Mouse (Mus musculus) ES-E14 (cell line): Measurements from ENCODE around the gene Gdf7.

Source experiments
- CHD2 ChIP-seq: IDR thresholded peaks from 2 replicates; pipeline ENCODE4 v1.6.1; 2014; ENCODE audit warnings: mild to moderate bottlenecking, low read depth, low read length, inconsistent platforms
- MAFK ChIP-seq: IDR thresholded peaks from 2 replicates; pipeline ENCODE4 v1.6.1; 2014; ENCODE audit warnings: mild to moderate bottlenecking, low read depth, low read length, inconsistent platforms; ENCODE audit not compliant: insufficient read depth

DNA sequence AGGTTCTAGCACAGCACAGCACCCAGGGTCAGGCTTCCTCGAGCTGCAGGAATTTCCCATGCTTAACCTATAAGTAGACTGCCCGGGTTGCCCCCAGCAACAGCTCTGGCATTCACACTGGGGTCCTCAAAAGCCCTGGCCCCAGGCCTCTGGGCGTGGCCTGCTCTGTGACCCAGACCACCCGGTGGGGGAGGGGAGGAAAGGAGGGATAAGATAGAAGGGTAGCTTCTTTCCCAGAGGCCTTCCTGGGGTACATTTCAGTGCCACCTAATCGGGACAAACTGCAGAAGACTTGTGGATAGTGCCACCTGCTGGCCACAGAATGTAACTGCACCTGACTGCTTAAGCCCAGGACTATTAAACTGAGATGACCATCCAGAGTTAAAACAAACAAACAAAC is 4.7 kb upstream of the Gdf7 start:
- TF ChIP-seq MAFK (no peak), CHD2 (no peak)
